Mouse (Mus musculus) liver (tissue): ENCODE data around the gene Usp49.
"Not testable (repeated sequence)": the region's sequence is repeated elsewhere in the genome, so short reads cannot be mapped to it uniquely, and the experiment has no call there.

ENCODE experiments used
- DNase-seq: peaks from one replicate; pipeline ENCODE4 v3.0.0-alpha.2; 2020; ENCODE audit warnings: mixed read lengths

Gene Usp49

DNA sequence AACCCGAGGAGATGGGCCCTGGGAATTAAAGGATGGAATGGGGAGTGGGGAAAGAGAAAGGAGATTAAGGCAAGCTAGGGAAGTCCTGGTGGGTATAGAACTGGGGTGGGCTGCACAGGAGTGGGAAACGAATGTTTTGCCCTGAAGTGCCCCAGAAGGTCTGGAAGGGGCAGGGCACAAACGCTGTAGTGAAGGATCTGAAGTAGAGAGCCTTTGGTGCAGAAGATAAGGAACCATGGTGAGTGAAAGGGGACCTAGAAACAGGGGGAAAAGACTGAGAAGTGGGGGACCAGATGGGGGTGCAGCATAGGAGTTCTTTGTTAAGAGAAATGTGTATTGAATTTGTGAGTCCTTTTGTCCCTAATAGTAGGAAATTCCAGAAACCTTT lies at the start of gene Usp49:
TSS of gene Usp49 (plus strand) at position 13 of the 388 bp plus-strand sequence.
- peak; percentile 52 for DNase-seq

DNA sequence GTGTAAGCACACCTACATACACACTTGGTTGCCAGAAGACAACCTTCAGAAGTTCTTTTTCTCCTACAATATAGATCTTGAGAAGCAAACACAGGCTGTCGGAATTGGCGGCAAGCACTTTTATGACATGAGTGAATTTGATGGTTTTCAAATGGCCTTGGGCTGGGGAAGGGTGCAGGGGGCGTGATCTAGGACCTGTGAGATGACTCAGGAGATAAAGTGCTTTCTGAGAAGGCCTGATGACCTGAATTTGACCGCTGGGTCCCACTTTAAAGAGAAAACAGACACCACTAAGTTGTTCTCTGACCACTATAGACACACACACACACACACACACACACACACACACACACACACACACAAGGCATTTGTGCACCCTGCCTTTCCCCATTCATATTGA lies 49.5 kb upstream of the Usp49 start:
- no peak for DNase-seq

DNA sequence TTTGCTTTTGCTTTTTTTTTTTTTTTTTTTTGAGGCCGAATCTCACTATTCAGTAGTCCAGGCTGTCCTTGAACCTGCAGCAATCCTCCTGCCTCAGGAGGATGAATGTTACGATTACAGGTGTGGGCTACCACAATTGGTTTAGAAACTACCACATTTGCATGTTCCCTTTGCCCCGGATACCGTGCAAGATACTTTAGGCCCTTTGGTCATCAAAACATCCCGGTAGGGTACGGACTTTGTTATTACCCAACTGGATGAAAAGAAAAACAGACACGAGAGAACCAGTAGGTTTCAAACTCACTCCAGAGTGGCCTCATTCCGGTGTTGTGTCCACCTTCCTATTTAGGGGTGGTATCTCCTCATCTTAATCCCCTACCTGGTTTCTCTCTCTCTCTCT lies 42.0 kb upstream of the Usp49 start:
- DNase-seq: no peak

DNA sequence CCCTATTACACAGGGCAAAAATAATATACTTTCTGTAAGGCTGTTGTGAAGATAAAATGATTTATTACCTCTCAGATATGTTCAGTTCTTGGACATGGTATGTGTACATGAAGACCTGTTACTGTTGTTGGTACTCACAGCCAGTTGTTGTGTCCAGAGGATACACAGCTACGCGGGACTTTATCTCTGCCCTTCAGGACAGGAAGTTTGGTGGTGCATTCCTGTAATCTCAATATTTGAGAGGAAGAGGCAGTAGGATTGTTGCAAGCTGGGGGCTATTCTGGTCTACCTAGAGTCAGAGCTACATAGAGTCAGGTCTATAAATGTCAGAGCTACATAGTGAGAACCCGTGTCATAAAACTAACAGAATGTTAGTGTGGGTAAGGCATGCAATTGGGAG lies 39.4 kb upstream of the Usp49 start:
- no peak for DNase-seq

DNA sequence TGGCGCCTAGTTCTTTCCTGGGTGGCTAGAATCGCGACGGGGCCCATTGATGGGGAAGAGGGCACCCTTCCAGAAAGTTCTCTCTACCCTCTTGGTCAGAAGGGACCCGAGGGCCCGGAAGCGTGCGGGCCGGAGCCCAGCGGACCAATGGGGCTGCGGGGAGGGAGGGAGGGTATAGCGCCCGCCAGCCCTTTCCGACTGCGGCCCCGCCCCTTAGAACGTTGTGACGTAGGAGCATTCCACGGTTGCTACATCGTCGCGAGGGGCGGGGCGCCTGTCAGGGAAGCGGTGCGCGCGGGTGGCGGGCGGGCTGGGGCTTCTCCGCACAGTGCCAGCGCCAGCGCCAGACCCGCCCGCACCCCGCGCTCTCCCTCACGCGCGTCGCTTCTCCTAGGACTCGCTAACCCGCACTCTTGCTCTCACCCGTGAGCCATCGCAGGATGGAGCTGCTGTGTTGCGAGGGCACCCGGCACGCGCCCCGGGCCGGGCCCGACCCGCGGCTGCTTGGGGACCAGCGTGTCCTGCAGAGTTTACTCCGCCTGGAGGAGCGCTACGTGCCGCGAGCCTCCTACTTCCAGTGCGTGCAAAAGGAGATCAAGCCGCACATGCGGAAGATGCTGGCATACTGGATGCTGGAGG lies 37.2 kb upstream of the Usp49 start:
- DNase-seq: peak; percentile 99

DNA sequence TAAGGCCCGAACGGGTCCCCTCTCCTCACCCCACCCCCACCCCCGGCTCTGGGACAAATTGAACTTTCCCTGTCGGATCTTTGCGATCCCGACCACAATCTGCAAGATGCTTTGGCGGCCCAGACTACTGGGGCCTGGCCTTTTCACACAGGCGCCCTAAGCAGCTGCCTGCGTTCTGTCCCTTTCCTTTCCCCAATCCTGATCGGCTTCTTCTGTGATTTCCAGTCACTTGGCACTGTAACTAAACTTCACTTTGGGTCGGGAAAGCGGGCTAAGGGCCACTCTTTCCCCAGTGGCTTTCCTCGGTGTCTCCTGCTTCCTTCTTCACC lies 36.7 kb upstream of the Usp49 start:
- DNase-seq: no peak

DNA sequence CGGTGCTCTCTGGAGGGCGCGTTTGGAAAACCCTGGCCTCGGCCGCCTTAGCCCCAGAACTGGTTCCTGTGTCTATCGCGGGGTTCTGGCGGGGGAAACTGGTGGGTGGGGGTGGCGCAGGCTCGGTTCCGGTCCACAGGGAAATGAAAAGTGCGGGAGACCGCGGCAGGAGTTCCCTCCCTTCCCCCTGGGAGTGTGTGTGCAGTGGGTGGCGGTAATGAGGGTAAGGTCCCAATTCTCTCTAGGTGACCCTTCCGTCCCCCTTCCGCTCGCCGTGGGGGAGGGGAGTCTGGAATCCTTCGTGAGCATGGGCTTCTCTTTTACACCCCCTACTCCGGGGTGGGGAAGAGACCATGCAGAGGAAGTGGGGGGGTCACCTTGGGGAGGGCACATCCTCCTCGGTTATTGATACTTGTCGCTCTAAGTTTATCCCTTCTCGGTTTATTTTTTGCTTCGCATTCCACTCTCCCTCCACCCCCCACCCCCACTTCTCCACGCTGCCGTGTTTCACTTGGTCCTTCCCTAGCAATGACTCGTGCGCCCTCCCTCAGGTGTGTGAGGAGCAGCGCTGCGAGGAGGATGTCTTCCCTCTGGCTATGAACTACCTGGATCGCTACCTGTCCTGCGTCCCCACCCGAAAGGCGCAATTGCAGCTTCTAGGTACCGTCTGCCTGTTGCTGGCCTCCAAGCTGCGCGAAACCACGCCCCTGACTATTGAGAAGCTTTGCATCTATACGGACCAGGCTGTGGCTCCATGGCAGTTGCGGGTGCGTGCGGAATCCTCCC lies 36.1 kb upstream of the Usp49 start:
- peak; percentile 82 for DNase-seq

DNA sequence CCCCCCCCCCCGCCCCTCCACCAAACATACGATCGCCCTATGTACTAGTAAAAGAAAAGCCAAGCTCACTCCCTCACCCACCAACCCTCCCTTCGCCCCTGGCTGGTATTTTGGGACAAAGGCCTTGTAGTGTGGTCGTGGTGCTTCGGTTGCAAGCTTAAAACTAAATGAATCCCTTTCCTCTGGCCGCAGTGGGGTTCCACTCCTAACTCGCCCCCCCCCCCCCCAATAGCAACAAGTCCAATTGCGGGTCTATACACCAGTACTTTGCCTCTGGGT lies 35.6 kb upstream of the Usp49 start:
- DNase-seq: no peak

DNA sequence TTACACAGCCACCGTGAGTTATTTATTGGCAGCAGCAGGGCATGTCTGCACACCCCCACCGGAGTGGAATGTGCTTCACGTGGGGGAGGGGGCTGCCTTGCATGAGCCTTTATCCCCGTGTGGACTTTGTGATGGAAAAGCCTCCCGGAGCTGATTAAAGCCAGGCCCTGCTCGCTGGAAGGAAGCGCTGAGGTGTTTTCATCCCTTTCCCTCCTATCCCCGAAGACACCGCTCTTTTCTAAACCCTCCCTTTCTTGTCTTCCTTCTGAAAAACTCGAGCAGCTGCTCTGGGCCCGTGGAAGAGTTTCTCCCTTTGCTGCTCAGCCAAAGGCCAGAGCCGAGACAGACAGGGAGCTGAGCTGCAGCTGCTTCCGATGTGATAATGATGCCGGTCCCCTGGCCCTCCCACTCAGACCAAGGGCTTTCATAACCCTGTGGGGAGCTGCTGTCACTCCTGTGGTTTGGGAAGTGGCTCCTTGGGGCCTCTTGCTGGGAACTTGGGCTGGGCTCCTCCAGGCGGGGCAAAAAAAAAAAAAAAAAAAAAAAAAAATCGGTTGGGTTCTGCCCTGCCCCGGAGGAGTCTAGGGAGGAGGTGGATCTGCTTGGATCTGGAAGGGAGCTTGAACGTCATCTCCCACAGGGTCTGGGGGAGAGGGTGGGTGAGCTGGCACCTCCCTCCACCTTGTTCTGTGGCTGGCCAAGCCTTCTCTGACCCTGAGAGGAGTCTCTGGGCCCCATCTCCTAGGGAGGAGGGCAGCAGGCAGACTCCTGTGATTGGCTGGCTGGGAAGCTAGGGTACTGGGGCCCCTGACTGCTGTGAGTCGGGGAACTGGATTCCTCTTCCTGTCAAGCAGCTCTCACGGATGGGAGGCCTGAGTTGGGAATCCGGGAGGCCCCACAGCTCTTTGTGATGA lies 35.0 kb upstream of the Usp49 start:
- DNase-seq: peak; percentile 93

DNA sequence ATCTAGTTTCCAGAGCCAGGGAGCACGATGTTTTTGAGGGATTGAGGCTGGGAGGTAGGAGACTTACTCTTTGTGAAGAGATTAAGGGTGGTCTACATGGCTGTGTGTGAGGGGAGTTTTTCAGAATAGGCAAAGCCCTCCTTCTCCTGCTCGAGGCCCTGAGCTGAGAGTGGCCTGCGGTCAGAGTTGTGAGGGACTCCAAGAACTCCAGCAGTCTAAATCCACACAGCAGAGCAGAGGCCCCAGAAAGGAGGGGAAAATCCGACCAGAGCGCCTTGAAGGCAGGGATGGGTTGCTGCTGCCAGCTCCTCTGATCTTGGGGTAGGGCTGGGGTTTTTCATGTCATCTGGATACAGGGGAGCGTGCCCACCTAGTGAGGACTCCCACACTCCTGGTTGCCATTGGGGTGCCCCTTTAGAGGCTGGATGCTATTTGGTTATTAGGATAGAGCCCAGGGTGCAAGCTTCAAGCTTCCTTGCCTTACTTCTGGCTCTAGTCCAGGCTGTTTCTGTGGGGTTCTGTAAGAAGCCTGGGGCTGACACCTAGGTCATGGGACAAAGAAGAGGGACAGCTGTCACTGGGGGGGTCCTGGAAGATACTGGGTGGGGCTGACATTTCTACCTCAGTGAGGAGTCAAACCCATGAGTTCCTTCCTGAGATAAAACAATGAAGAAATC lies 34.2 kb upstream of the Usp49 start:
- DNase-seq: peak; percentile 39

DNA sequence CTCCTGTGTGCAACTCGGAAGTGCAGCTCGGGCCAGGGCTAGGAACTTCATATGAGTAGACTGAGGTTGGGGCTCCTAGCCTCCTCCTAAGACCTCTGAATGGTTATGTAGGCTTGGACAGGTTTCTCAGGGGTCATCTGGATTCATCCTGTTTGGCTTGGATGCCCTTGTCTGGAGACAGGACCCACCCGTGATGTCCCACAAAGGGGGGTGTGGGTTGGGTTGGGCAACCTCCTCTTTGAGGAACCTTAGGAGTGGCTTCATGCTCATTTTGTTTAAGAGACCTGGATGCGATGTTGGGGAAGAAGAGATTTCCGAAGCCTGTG lies 33.7 kb upstream of the Usp49 start:
- no peak for DNase-seq

DNA sequence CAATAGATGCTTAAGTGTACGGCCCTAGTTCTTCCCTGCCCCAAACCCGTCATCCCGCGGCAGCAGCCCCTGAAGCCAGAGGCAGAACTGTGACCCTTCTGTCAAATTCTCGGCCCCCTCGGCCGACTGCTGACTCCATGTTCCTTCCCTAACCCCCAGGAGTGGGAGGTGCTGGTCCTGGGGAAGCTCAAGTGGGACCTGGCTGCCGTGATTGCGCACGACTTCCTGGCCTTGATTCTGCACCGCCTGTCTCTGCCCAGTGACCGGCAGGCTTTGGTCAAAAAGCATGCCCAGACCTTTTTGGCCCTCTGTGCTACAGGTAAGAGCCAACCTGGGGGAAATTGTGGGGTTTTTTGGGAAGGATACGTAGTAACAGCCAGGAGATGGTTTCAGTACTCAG lies 33.2 kb upstream of the Usp49 start:
- DNase-seq: peak; percentile 39

DNA sequence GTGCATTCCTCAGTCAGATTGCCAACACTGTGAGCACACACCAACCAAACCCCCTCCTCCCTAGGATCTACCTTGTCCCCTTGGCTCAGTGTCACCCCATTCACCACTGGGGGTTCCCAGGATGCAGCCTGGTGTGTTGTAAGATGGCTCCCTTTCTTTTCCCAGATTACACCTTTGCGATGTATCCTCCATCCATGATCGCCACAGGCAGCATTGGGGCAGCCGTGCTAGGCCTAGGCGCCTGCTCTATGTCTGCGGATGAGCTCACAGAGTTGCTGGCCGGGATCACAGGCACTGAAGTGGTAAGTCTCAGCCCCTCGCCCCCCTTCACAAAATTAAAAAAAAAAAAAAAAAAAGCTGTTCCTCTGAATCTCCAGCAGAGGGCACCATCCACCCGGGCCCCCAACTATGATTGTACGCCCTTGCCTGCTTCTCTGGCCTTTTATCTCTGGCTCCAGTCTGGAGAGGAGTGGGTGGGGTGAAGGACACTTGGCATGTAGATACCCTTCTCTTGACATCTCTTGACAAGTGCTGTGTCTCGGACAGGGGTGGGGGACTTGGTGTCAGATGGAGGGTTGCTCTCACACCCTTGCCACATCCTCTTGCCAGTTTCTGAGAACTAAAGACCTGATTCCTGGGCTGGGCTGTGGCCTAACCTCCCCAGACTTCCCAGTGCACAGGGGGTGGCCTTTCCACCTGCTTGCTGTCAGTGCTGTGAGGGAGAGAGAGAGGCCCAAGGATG lies 32.5 kb upstream of the Usp49 start:
- peak; percentile 90 for DNase-seq

DNA sequence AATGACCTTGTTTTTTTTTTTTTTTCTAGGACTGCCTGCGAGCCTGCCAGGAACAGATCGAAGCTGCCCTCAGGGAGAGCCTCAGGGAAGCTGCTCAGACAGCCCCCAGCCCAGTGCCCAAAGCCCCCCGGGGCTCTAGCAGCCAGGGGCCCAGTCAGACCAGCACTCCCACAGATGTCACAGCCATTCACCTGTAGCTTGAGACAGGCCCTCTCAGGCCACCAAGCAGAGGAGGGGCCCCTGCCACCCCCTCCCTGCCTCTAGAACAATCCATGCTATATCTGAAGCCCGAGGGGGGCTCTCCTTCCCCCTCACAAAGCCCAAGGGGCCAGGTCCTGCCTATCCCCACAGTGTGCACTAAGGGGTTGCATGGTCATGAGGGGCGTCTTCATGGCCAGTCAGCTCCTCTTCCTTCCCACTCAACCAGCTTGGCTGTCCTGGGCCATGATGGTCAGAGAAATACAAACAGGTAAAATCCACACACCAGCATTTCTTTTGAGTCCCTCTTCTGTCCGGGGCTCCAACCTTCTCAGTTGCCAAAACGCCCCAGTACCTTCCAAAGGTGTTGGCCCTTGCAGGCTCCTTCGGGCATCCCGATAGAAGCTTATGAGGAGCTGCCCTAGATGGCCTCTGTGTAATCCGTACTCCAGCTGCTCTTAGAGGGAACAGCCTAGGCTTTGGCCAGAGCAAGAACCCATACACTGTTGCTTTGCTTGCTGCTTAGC lies 31.7 kb upstream of the Usp49 start:
- DNase-seq: not testable (repeated sequence)

DNA sequence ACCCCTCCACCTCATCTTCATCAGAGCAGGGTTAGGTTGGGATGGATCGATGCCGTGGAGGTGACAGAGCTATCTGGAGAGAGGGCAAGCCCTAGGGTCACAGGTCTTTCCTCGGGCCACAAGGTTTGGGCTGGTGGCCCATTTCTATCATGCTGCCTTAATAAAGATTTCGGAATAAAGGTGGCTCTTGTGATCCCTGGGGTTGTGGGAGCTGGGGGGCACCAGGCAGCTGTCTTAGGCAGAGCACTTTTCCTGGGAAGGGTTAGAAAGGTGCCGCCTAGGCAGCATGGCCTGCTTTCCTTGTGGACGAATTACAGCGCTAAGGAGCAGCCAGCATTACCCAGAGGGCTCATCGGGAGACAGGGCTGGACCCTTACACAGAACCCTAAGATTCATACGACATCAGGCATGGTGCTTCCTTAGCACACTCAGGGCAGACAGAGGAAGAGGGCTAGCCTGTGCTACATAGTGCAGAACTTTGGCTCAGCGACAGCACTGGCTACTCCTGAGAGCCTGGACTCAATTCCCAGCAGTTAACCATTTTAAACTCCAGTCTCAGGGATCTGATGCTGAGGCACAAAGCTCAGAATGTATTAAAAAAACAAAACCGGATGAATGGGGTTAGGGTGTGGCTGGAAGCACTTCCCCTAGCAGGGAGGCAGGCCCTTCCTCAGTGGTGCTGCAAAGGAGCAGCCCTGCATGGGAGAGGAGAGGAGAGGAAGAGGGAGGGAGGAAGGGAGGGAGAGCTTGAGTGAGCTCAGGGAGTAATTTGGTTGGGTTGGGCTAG lies 30.8 kb upstream of the Usp49 start:
- DNase-seq: peak; percentile 58

DNA sequence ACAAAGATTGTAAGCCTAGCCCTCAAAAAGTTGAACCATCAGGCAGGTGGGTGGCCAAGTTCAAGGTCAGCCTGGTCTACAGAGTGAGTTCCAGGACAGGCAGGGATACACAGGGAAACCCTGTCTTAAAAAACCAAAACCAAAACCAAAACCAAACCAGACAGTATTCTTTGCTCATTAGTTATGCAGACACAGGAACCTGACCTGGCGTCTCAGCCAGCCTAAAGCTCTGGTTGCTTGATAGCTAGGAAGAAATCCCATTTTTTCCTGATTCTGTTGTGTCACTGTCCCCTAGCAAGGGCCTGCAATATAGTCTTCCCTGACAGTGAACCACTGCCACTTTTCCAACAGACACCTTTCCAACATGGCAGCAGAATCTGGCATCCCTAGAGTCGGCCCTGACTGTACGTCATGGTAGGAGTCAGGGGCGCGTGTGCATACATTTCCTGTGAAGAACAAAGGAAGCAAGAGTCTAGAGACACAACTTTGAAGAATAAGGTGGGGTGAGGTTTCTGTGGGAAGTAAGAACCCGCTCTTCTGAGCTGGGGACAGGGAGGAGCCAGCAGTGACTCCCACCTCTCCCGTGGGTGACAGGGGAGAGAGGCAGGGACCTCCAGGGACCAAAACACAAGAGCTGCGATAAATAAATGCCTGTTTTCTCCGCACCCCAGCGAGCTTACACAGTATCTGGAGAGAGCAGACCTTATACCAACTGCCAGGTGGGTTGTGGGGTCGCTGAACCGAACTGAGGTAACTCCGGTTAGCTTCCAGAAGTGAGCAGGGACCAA lies 29.7 kb upstream of the Usp49 start:
- DNase-seq: no peak

DNA sequence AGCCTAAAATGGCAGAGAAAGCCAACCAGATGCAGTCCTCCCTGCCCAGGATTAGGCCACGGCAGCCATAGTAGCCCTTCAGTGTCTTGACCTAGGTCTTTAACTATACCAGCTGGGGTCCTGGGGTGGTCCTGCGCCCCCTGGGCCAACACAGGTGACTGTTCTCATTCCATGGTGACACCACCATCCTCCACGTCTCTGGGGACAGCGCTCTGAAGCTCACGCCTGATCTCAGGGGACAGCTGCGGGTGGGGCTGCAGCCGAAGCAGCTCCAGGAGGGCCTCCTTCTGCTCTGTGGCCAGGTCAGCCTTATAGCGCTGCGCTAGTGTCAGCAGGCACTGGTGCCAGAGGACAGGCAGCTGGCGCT lies 29.1 kb upstream of the Usp49 start:
- DNase-seq: no peak

DNA sequence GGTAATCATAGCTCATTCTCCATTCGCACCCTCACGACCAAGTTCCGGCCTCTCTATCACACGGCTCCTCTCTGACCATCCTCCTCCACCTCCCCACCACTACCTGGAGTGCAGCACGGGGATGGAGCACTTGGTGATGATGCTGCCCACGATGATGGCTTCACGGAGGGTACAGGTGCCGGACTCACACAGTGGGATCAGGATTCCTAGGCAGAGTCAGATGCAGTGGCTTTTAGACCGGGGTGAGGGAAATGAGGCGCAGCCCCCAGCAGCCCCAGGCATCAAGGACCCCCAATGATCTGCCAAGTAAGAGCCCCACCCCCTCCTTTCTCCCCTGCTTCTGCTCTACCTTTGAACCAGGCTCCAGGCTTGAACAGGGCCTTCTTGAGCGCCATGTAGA lies 28.2 kb upstream of the Usp49 start:
- no peak for DNase-seq

DNA sequence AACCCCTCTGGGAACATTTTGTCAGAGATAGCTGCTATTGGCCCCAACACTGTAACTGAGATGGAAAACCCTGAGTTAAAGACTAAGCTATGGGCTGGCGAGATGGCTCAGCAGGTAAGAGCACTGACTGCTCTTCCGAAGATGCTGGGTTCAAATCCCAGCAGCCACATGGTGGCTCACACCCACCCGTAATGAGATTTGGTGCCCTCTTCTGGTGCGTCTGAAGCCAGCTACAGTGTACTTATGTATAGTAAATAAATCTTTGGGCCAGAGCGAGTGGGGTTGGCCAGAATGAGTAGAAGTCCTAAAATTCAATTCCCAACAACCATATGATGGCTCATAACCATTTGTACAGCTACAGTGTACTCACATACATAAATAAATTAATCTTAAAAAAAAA lies 24.3 kb upstream of the Usp49 start:
- DNase-seq: peak; percentile 51

DNA sequence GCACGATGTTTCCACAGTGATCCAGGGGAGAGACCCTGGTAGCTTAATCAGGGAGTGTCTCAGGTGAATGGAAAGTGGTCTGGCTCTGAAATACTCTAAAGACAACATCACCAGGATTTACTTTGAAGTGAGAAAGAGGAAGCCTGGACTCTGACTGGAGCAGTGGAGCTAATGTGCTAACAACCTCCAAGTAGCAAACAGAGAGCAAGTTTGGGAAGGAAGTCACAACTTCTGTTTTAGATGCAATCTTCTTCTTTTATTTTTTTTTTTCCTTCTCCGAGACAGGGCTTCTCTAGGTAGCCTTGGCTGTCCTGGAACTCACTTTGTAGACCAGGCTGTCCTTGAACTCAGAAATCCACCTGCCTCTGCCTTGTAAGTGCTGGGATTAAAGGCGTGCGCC lies 21.3 kb upstream of the Usp49 start:
- DNase-seq: no peak
